Mouse (Mus musculus): ENCODE data around the gene Keap1. TPM values are rescaled to one million over a fixed set of nuclear protein-coding genes. Genes with fewer than 3 reads are reported as not detected.
"Not testable (repeated sequence)": the region's sequence is repeated elsewhere in the genome, so short reads cannot be mapped to it uniquely, and the experiment has no call there.

Keap1 gene
- polyA plus RNA-seq, 1 experiment from 2014 or later, result 47.1 TPM

DNA sequence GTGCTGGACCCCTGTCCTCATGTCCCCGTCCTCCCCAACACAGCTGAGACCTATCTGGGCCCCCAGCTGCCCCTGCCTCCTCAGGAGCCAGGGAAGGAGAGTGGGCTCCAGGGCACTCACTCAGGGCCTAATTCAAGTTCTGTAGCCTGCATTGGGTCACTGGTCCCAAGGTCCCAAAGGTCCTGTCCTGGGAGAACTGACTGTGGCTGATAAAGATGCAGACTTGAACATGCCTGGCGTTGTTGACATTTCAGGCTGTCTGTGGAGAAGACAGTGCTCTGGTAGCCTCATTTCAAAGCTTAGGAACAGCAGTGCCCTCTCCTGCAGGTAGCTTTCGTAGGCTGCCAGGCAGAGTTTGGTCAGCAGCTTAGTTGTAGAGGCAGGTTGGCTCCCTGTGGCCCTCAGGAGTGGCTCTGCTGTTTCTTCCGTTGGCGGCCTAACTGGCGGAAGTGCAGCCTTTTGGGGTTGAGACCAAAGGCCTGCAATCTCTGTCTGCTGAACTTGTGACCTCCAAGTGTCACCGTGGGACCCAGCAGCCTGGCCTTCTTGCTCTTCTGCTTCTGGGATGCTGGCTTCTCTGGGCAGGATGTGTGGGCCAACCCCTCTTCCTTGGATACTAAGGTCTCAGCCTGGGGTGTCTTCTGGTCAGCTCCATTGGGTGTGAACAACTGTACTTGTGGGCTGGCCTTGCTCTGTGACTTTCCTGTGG is 34.5 kb upstream of the Keap1 start:
- 89% methylated on average over 7 of the region's 7 CpGs for WGBS
- H3K9me3 ChIP-seq (replicated peaks), result no peaks in the 10 kb centered on the region
- H3K4me3 ChIP-seq, result no peak overlapping the region
- H3K27me3 ChIP-seq (ENCODE audit: low read depth, poor library complexity, severe bottlenecking), result no peaks in the 10 kb centered on the region
- peaks cover 99% of the 10 kb centered on the region for H3K36me3 ChIP-seq
- H3K4me1 ChIP-seq, result no peaks in the 10 kb centered on the region
- DNase-seq (ENCODE audit: low spot score), result no peak
- no peak overlapping the region for H3K27ac ChIP-seq (replicated peaks)

- Histone ChIP-seq H3K27ac (replicated peaks) (no peak overlapping the region), H3K36me3 (peaks cover 99% of the 10 kb centered on the region), H3K4me1 (no peaks in the 10 kb centered on the region), H3K4me3 (no peak overlapping the region), H3K9me3 (replicated peaks) (no peaks in the 10 kb centered on the region), H3K27me3 (ENCODE audit: low read depth, poor library complexity, severe bottlenecking) (no peaks in the 10 kb centered on the region)
- DNase-seq (ENCODE audit: low spot score), result no peak
- WGBS, result 90% methylated on average over 8 of the region's 8 CpGs
Measured at GRCm38 (mm10) chr9:21273094-21273493, 33.9 kb upstream of the Keap1 start.

GRCm38 (mm10) chr9:21272391-21272790 is 33.2 kb upstream of the Keap1 start:
- Histone ChIP-seq H3K27me3 (ENCODE audit: low read depth, poor library complexity, severe bottlenecking) (no peaks in the 10 kb centered on the region), H3K36me3 (peaks cover 98% of the 10 kb centered on the region), H3K9me3 (replicated peaks) (no peaks in the 10 kb centered on the region), H3K27ac (replicated peaks) (no peak overlapping the region), H3K4me3 (no peak overlapping the region), H3K4me1 (no peaks in the 10 kb centered on the region)
- DNase-seq (ENCODE audit: low spot score), result no peak
- 89% methylated on average over 9 of the region's 9 CpGs for WGBS

- H3K27ac ChIP-seq (replicated peaks); H3K9me3 ChIP-seq (replicated peaks); H3K4me3 ChIP-seq; DNase-seq (ENCODE audit: low spot score); H3K27me3 ChIP-seq (ENCODE audit: low read depth, poor library complexity, severe bottlenecking): not testable (repeated sequence)
- Histone ChIP-seq H3K36me3 (peaks cover 80% of the 10 kb centered on the region), H3K4me1 (peaks cover 21% of the 10 kb centered on the region)
- 87% methylated on average over 5 of the region's 5 CpGs for WGBS
Measured at GRCm38 (mm10) chr9:21269590-21269989, 30.4 kb upstream of the Keap1 start.

GRCm38 (mm10) chr9:21268305-21268704 is 29.1 kb upstream of the Keap1 start:
- no peak for DNase-seq (ENCODE audit: low spot score)
- Histone ChIP-seq H3K4me3 (no peak overlapping the region), H3K27ac (replicated peaks) (no peak overlapping the region), H3K4me1 (peaks cover 25% of the 10 kb centered on the region), H3K9me3 (replicated peaks) (no peaks in the 10 kb centered on the region), H3K27me3 (ENCODE audit: low read depth, poor library complexity, severe bottlenecking) (0 out of 2 replicates have a peak, but pooled peaks cover 3% of the 10 kb centered on the region), H3K36me3 (peaks cover 67% of the 10 kb centered on the region)
- whole genome bisulfite sequencing, result 94% methylated on average over 16 of the region's 16 CpGs

DNA sequence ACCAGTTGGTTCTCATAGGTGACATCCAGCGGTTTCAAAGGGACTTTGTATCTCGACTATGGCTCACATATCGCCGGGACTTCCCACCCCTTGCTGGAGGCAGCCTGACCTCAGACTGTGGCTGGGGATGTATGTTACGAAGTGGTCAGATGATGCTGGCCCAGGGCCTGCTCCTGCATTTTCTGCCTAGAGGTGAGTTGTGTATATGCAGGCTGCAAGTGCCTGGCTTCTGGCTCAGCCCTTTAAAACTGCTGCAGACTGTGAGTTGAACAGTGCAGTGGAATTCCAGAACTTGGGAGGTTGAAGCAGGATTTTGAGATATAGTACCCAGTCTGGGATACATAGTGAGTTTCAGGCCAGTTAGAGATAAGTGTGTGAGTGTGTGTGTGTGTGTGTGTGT is 27.7 kb upstream of the Keap1 start:
- 90% methylated on average over 5 of the region's 5 CpGs for WGBS
- peak overlapping the region; percentile 83; the same call in 1 of the 2 replicates for H3K4me3 ChIP-seq
- no peak for DNase-seq (ENCODE audit: low spot score)

GRCm38 (mm10) chr9:21265611-21266010 is 26.4 kb upstream of the Keap1 start:
- Histone ChIP-seq H3K4me3 (peak overlapping the region; percentile 83), H3K36me3 (peaks cover 40% of the 10 kb centered on the region), H3K27me3 (ENCODE audit: low read depth, poor library complexity, severe bottlenecking) (0 out of 2 replicates have a peak, but pooled peaks cover 3% of the 10 kb centered on the region), H3K27ac (replicated peaks) (peak overlapping the region; percentile 93), H3K4me1 (peaks cover 25% of the 10 kb centered on the region), H3K9me3 (replicated peaks) (no peaks in the 10 kb centered on the region)
- 7% methylated on average over 11 of the region's 11 CpGs for WGBS
- DNase-seq (ENCODE audit: low spot score), result no peak

More for the DNA sequence above, 27.7 kb upstream of the Keap1 start:
- Histone ChIP-seq H3K27ac (replicated peaks) (no peak overlapping the region), H3K9me3 (replicated peaks) (no peaks in the 10 kb centered on the region), H3K4me1 (peaks cover 25% of the 10 kb centered on the region), H3K27me3 (ENCODE audit: low read depth, poor library complexity, severe bottlenecking) (0 out of 2 replicates have a peak, but pooled peaks cover 3% of the 10 kb centered on the region), H3K36me3 (peaks cover 53% of the 10 kb centered on the region)

DNA sequence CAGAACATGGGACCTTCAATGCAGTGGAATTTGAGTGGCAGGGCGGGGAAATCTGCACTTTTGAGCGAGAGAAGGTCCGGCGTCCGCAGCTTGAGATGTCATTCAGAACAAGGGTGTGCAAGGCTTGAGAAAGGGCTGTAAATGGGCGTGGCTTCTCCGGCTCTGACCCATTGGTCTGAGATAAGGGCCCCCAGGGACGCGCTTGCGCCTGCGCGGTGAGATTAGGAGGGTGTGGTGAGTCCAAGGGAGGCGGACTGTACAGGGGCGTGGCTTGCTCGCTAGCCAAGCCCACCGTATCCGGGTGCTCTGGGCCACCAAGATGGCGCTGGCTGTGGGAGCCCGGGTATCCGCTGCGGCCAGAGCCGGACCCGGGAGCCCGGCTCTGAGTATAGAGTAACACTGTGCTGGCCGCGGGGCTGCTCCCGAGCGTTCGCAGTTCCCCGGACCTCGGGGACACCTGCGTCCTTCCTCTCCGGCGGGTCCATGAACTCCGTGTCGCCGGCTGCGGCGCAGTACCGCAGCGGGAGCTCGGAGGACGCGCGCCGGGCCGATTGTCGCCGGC is 25.9 kb upstream of the Keap1 start, which contains the start of gene Atg4d:
TSS of gene Atg4d (plus strand) at position 294 of the 562 bp plus-strand sequence.
- Histone ChIP-seq H3K9me3 (replicated peaks) (no peaks in the 10 kb centered on the region), H3K27ac (replicated peaks) (peak within 1 kb of the TSS; percentile 93), H3K4me1 (peaks cover 25% of the 10 kb centered on the region), H3K27me3 (ENCODE audit: low read depth, poor library complexity, severe bottlenecking) (0 out of 2 replicates have a peak, but pooled peaks cover 3% of the 10 kb centered on the region), H3K4me3 (peak within 1 kb of the TSS; percentile 83), H3K36me3 (peaks cover 35% of the 10 kb centered on the region)
- DNase-seq (ENCODE audit: low spot score), result peak; percentile 99
- WGBS, result under 1% methylated on average over 49 of the region's 49 CpGs

DNA sequence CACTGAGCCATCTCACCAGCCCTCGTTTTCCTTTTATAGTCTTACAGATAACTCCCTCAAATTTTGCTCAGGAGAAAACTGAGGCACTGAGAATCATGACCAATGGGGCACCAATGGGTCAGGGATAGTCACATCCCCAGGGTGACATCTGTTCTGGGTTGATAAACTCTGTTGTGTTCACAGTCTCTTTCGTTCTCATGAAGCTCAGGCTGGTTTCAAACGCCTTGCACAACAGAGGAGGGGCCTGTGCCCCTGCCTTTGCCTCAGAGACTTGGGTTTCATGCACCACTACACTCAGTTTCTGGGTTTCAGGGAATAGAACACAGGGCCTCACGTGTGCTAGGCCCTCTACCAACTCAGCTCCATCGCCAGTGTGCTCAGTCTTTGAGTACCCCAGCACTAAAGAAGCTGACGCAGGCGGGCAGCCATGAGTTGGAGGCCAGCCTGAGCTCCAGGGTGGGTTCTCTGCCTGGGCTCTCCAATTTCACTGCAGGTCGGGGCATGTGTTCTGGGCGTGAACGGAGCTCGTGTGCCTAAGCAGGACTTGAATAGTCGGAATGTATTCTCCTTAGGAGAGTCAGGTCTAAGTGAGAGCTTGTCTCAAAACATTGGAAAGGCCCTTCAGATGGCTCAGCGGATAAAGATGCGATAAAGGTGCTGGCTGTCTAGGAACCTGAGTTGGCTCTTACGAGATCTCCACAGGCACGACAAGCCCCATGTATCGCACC is 25.3 kb upstream of the Keap1 start:
- H3K27ac ChIP-seq (replicated peaks), result peak overlapping the region; percentile 93
- H3K27me3 ChIP-seq (ENCODE audit: low read depth, poor library complexity, severe bottlenecking), result 0 out of 2 replicates have a peak, but pooled peaks cover 3% of the 10 kb centered on the region
- H3K36me3 ChIP-seq, result peaks cover 29% of the 10 kb centered on the region
- no peaks in the 10 kb centered on the region for H3K9me3 ChIP-seq (replicated peaks)
- WGBS, result 18% methylated on average over 17 of the region's 17 CpGs
- no peak for DNase-seq (ENCODE audit: low spot score)
- H3K4me1 ChIP-seq, result peaks cover 25% of the 10 kb centered on the region
- H3K4me3 ChIP-seq, result peak overlapping the region; percentile 83

- H3K36me3 ChIP-seq, result peaks cover 4% of the 10 kb centered on the region
- peaks cover 23% of the 10 kb centered on the region for H3K4me1 ChIP-seq
- WGBS, result 79% methylated on average over 2 of the region's 2 CpGs
- DNase-seq (ENCODE audit: low spot score), result no peak
- 0 out of 2 replicates have a peak, but pooled peaks cover 7% of the 10 kb centered on the region for H3K27me3 ChIP-seq (ENCODE audit: low read depth, poor library complexity, severe bottlenecking)
- no peaks in the 10 kb centered on the region for H3K9me3 ChIP-seq (replicated peaks)
- H3K27ac ChIP-seq (replicated peaks), result no peak overlapping the region
- no peak overlapping the region for H3K4me3 ChIP-seq
Measured at GRCm38 (mm10) chr9:21261831-21262230, 22.7 kb upstream of the Keap1 start.

GRCm38 (mm10) chr9:21260491-21261040 is 21.4 kb upstream of the Keap1 start:
- Histone ChIP-seq H3K27me3 (ENCODE audit: low read depth, poor library complexity, severe bottlenecking) (0 out of 2 replicates have a peak, but pooled peaks cover 7% of the 10 kb centered on the region), H3K27ac (replicated peaks) (no peak overlapping the region), H3K36me3 (no peaks in the 10 kb centered on the region), H3K9me3 (replicated peaks) (no peaks in the 10 kb centered on the region), H3K4me3 (no peak overlapping the region), H3K4me1 (peaks cover 10% of the 10 kb centered on the region)
- 80% methylated on average over 6 of the region's 6 CpGs for WGBS
- no peak for DNase-seq (ENCODE audit: low spot score)

DNA sequence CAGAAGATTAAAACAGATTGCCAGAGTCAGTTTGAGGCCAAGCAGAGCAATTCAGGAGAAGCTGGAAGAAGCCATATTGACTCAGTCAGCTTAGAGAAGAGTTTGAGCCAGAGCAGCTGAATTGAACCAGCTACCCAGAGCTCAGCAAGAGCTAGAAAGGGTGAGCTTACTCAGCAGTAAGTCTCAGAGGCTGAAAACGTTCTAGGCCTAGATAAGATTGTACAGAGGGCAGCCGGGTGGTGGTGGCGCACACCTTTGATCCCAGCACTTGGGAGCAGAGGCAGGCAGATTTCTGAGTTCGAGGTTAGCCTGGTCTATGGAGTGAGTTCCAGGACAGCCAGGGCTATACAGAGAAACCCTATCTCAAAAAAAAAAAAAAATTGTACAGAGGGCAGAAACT is 17.2 kb upstream of the Keap1 start:
- 82% methylated on average over 4 of the region's 4 CpGs for WGBS
- not testable (repeated sequence) for H3K9me3 ChIP-seq (replicated peaks); H3K27ac ChIP-seq (replicated peaks); H3K4me1 ChIP-seq; H3K4me3 ChIP-seq; H3K36me3 ChIP-seq; DNase-seq (ENCODE audit: low spot score)
- H3K27me3 ChIP-seq (ENCODE audit: low read depth, poor library complexity, severe bottlenecking), result peaks cover 21% of the 10 kb centered on the region

All from midbrain, embryonic 10.5 days (tissue).